Mouse (Mus musculus): Measurements from ENCODE around the gene Gm9972. TPM values are rescaled to one million over a fixed set of nuclear protein-coding genes. Genes with fewer than 3 reads are reported as not detected.

The Gm9972 gene
- not detected in 2 replicates for polyA plus RNA-seq (2012; ENCODE audit: low replicate concordance)

GRCm38 (mm10) chr11:43035446-43035845 is at the start of gene Gm9972:
TSS of gene Gm9972 (plus strand) at chr11:43035746.

Other genes starting within 250 kb of the Gm9972 start
- not detected in 2 replicates for gene Atp10b, start 114.1 kb downstream of the Gm9972 start, polyA plus RNA-seq (2012; ENCODE audit: low replicate concordance)

Measured in hematopoietic multipotent progenitor cell, adult 10-12 weeks (in vitro differentiated cells).